Mouse (Mus musculus): ENCODE data around the gene Gtse1. TPM values are rescaled to one million over a fixed set of nuclear protein-coding genes. Genes with fewer than 3 reads are reported as not detected.
"Not testable (repeated sequence)": the region's sequence is repeated elsewhere in the genome, so short reads cannot be mapped to it uniquely, and the experiment has no call there.

Gene Gtse1
- polyA plus RNA-seq, 1 experiment from 2014 or later: 24.8 TPM

DNA sequence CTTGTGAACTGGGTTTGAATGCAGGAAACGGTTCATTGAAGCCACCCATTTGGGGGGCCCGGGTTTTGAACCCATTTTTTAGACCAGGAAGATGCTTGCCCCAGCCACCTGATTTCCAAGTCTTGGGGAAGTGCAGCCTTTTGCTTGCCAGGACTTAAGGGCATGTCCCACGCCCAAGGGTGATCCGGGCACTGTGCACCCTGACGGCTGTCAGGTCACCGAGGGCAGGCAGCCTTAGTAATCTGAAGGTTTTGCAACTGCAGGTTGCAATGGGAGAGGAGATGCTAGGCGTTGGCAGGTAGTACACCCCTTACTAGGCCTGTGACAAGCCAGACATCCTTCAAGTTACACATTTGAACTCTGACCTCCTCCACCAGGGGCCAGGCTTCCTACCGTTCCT lies 26.9 kb upstream of the Gtse1 start:
- Histone ChIP-seq H3K27me3 (no peaks in the 10 kb centered on the region), H3K9me3 (replicated peaks) (no peaks in the 10 kb centered on the region), H3K4me3 (peak overlapping the region; percentile 53), H3K9ac (peak overlapping the region; percentile 62), H3K4me2 (replicated peaks) (peak overlapping the region; percentile 77), H3K27ac (no peak overlapping the region), H3K4me1 (peaks cover 14% of the 10 kb centered on the region), H3K36me3 (no peaks in the 10 kb centered on the region)
- 49% methylated on average over 8 of the region's 8 CpGs for WGBS
- no peak for ATAC-seq (ENCODE audit: low FRiP score)

DNA sequence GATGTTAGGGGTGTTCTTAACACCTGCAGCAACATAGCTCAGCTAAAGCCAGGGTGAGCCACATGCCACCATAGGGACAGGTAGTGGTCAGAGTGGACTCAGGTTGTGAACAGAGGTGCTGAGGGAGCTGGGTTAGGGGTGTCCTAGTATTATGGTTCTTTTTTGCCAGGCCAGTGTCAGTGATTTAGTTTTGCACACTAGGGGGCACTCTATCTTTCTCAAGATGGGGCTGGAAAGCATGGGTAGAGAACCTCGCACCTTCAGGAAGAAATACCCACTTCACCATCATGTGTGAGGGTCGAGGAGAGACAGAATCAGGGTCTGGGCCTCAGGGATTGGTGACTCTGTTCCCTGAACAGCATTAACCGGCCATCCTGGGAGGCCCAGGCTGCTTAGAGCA lies 24.2 kb upstream of the Gtse1 start:
- Histone ChIP-seq H3K4me1 (peaks cover 14% of the 10 kb centered on the region), H3K9ac (no peak overlapping the region), H3K4me3 (no peak overlapping the region), H3K27ac (no peak overlapping the region), H3K4me2 (replicated peaks) (no peak overlapping the region), H3K36me3 (no peaks in the 10 kb centered on the region), H3K9me3 (replicated peaks) (no peaks in the 10 kb centered on the region), H3K27me3 (no peaks in the 10 kb centered on the region)
- WGBS: 62% methylated on average over 3 of the region's 3 CpGs
- no peak for ATAC-seq (ENCODE audit: low FRiP score)

DNA sequence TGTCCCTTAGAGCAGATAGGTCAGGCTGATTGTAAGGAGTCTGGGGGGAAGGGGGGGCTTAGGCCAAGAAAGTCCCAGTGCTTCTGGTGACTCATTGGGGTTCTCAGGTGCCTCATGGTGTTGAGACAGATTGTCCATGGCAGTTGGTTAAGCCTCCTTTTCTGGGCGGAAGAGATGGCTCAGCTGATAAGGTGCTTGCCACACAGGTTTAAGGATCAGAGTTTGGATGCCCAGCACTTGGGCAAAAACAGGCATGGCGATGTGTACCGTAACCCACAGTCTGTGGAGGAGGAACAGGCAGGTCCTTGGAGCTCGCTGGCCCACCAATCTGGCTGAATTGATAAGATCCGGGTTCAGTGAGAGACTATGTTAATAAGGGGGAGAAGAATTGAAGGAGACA lies 22.7 kb upstream of the Gtse1 start:
- Histone ChIP-seq H3K36me3 (no peaks in the 10 kb centered on the region), H3K9me3 (replicated peaks) (no peaks in the 10 kb centered on the region), H3K27me3 (no peaks in the 10 kb centered on the region), H3K27ac (no peak overlapping the region), H3K4me1 (peaks cover 8% of the 10 kb centered on the region), H3K4me3 (no peak overlapping the region), H3K9ac (no peak overlapping the region), H3K4me2 (replicated peaks) (no peak overlapping the region)
- no peak for ATAC-seq (ENCODE audit: low FRiP score)
- WGBS: 93% methylated on average over 5 of the region's 5 CpGs

DNA sequence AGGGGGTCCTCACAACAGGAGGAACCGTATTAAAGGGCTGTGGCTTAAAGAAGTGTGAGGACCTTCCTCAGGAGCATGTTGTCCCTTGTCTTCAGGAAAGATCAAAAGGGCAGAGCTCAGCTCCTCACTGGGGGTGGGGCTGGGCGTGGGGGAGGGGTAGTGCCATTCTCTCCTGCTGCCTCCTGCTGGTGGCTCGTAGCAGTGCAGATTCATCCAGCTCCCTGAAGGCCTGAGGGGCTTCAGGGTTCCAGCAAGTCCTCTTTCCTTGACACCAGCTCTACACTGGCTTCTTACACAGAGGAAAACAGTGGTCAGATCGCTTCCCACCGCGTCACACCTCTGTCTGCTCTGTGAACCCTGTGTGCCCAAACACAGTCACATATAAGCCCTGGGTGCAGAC lies 18.6 kb upstream of the Gtse1 start:
- Histone ChIP-seq H3K4me1 (no peaks in the 10 kb centered on the region), H3K4me2 (replicated peaks) (no peak overlapping the region), H3K4me3 (no peak overlapping the region), H3K9ac (no peak overlapping the region), H3K36me3 (no peaks in the 10 kb centered on the region), H3K27me3 (no peaks in the 10 kb centered on the region), H3K9me3 (replicated peaks) (no peaks in the 10 kb centered on the region), H3K27ac (no peak overlapping the region)
- 40% methylated on average over 6 of the region's 6 CpGs for WGBS
- no peak for ATAC-seq (ENCODE audit: low FRiP score)

DNA sequence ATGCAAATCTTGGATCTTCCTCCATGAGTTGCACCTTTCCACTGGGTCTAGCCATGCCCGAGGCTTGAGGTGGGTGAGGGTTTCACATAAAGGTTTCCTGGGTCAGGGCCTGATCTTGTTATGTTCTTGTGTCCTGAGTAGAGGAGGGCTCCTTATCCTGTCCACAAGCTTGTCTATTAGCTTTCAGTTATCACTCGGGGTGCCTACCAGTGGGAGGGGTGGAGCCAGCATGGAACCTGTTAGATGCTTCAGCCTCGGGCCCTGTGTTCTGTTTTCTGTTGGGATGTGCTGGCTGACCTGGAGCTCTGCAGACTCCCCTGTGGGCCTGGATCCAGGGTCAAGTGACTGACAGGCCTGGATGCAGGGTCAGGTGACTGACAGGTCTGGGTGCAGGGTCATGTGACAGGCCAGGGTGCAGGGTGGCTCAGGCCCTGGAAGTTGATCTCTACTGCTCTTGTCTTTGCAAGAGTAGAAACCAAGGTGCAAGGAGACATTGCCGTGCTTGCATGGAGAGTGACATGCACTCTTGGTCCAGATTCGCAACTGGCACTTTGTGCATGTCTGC lies 17.7 kb upstream of the Gtse1 start:
- ATAC-seq (ENCODE audit: low FRiP score): no peak
- H3K4me3 ChIP-seq: no peak overlapping the region
- WGBS: 89% methylated on average over 5 of the region's 5 CpGs

DNA sequence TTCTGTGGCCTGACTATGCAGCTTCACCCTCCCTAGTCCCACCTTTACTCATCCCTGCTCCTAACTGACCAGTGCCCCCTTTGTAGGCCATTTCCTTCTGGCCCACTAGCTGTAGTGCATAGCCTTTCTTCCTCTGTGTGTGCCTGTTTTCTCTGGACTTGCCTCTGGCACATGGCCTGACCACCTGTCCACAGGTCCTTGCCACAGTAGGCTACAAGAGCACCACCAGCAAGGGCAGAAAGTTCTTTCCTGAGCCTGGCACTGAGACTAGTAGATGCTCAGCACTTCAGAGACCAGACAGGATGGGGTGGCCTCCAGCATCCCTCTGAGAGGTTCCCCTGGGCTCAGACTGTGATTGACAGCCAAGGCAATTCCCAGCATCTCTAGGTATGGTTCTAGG lies 14.5 kb upstream of the Gtse1 start:
- no peak for ATAC-seq (ENCODE audit: low FRiP score)
- no peak overlapping the region for H3K4me3 ChIP-seq
- H3K27ac ChIP-seq: no peak overlapping the region
- no peaks in the 10 kb centered on the region for H3K4me1 ChIP-seq
- H3K9ac ChIP-seq: no peak overlapping the region
- H3K36me3 ChIP-seq: no peaks in the 10 kb centered on the region
- no peaks in the 10 kb centered on the region for H3K27me3 ChIP-seq
- no peak overlapping the region for H3K4me2 ChIP-seq (replicated peaks)
- H3K9me3 ChIP-seq (replicated peaks): no peaks in the 10 kb centered on the region

More for the DNA sequence above, 17.7 kb upstream of the Gtse1 start:
- Histone ChIP-seq H3K4me1 (no peaks in the 10 kb centered on the region), H3K9ac (no peak overlapping the region), H3K36me3 (no peaks in the 10 kb centered on the region), H3K27me3 (no peaks in the 10 kb centered on the region), H3K9me3 (replicated peaks) (no peaks in the 10 kb centered on the region), H3K4me2 (replicated peaks) (no peak overlapping the region), H3K27ac (no peak overlapping the region)

DNA sequence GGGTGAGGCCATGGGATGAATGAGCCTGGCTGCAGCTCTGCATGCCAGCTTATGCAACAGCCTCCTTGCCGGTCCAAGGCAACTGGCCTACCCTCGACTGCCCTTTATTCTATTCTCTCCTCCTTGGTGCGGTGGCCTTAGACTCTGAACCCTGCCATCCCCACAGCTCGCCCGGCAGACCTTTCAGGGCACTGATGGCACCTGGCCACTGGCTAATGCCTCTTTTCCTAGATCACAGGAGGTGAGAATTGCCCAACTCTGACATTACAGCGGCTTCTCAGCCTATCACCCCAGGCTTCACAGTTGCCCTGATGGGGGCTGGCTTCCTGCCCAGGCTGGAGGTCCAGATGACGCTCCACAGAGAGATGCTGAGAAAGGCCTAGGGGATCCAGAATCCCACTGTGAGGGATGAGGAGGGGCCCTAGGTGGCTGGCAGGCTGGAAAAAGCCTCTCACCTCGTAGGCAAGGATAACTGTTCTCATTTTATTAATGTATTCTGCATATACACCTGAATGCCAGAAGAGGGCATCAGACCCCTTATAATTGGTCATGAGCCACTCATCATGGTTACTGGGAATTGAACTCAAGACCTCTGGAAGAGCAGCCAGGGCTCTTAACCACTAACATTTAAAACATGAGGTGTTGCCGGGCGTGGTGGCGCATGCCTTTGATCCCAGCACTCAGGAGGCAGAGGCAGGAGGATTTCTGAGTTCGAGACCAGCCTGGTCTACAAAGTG lies 7.7 kb upstream of the Gtse1 start:
- Histone ChIP-seq H3K4me3 (no peak overlapping the region), H3K27ac (no peak overlapping the region), H3K9me3 (replicated peaks) (no peaks in the 10 kb centered on the region), H3K9ac (no peak overlapping the region), H3K36me3 (no peaks in the 10 kb centered on the region), H3K27me3 (no peaks in the 10 kb centered on the region), H3K4me1 (no peaks in the 10 kb centered on the region), H3K4me2 (replicated peaks) (no peak overlapping the region)
- ATAC-seq (ENCODE audit: low FRiP score): no peak
- WGBS: 88% methylated on average over 12 of the region's 12 CpGs

DNA sequence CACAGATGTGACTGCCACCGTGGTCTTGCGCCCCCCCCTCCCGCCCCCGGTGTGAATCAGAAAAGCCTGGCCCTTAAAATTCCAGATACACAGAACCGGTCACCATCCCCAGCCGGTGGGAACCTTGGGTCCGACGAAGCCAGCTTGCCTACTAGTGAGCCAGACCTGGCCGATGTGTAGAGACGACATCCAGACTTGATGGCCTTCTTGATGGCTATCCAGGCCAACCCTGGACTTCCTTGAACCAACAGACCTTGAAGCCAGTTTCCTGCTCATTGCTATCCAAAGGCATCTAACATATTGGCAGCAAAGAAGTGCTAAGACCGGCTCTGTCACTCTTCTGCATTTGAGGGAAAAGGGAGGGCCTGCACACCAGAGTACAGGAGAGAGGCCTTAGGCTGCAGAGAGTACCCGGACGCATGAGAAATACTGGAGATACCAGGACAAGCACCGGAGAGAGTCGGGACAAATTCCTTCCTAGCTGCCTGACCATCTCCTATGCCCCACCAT lies 510 bp upstream of the Gtse1 start:
- Histone ChIP-seq H3K9ac (peak overlapping the region; percentile 79), H3K4me3 (peak overlapping the region; percentile 75), H3K9me3 (replicated peaks) (no peaks in the 10 kb centered on the region), H3K27me3 (no peaks in the 10 kb centered on the region), H3K27ac (peak overlapping the region; percentile 75), H3K36me3 (peaks cover 20% of the 10 kb centered on the region), H3K4me1 (peaks cover 27% of the 10 kb centered on the region), H3K4me2 (replicated peaks) (peak overlapping the region; percentile 87)
- 10% methylated on average over 15 of the region's 15 CpGs for WGBS
- peak; percentile 72 for ATAC-seq (ENCODE audit: low FRiP score)

DNA sequence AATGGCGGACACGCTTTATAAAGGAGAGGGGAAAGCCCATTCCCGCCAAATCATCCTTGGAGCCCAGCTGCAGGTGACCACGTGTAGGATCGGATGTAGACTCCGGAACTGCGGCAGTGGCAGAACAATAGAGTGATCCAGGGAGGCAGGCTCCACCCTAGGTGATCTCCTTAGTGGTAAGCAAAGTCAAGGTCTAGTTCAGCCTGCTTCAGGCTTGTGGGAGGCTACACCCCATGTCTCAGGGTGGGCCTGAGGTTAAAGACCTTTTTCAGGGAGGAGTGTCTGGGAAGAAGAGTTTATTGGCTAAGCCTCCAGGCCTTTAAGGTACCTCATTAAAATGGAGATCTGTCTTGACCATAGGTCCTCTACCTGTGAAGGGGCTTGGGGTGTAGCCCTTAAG lies 6.4 kb downstream of the Gtse1 start:
- peaks cover 80% of the 10 kb centered on the region for H3K36me3 ChIP-seq
- not testable (repeated sequence) for H3K4me2 ChIP-seq (replicated peaks); H3K27ac ChIP-seq; H3K9ac ChIP-seq; H3K4me1 ChIP-seq; ATAC-seq (ENCODE audit: low FRiP score); H3K9me3 ChIP-seq (replicated peaks); H3K4me3 ChIP-seq; H3K27me3 ChIP-seq
- WGBS: 91% methylated on average over 7 of the region's 7 CpGs

DNA sequence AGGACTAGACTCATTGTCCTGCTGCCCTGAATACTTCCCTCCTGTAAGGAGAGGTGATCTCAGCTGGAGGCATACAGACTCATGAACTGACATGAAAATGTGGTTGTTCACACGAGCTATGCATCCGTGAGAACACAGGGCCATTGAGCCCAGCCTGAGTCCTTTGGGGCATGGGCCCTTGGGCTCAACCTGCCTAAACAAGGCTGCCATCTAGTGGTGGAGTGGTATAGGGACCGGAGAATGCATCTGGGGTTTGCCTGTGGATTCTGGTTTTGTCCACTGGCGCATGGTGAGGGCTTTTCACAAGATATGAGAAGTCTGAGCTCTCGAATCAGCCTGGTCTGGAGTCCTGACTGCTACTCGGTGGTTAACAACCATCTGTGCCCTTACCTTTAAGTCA lies 8.2 kb downstream of the Gtse1 start:
- Histone ChIP-seq H3K9me3 (replicated peaks) (no peaks in the 10 kb centered on the region), H3K4me3 (no peak overlapping the region), H3K36me3 (peaks cover 87% of the 10 kb centered on the region), H3K27me3 (no peaks in the 10 kb centered on the region), H3K27ac (no peak overlapping the region), H3K9ac (no peak overlapping the region), H3K4me1 (no peaks in the 10 kb centered on the region), H3K4me2 (replicated peaks) (no peak overlapping the region)
- no peak for ATAC-seq (ENCODE audit: low FRiP score)
- WGBS: 52% methylated on average over 6 of the region's 6 CpGs

DNA sequence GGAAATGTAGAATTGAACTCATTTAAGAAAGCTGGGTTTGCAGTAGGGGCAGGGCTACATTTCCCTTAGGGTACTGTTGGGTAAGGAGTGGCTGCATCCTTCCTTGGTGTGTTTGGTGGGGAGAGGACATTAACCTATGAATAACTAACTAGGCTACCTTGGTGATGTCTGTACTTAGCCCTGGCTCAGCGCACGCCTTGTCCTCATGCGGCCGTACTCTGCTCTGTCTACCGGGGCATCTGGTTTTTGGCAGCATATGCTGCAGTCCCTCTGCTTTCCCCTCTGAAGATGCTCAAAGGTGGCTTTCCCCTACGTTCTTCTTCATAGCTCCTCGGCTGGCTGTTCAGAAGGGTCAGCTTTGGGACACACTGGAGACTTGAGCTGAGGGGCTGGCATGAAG lies 17.8 kb downstream of the Gtse1 start:
- Histone ChIP-seq H3K27me3 (no peaks in the 10 kb centered on the region), H3K4me2 (replicated peaks) (no peak overlapping the region), H3K9me3 (replicated peaks) (no peaks in the 10 kb centered on the region), H3K4me3 (no peak overlapping the region), H3K4me1 (peaks cover 24% of the 10 kb centered on the region), H3K36me3 (peaks cover 39% of the 10 kb centered on the region), H3K27ac (no peak overlapping the region), H3K9ac (no peak overlapping the region)
- 92% methylated on average over 7 of the region's 7 CpGs for WGBS
- ATAC-seq (ENCODE audit: low FRiP score): no peak

DNA sequence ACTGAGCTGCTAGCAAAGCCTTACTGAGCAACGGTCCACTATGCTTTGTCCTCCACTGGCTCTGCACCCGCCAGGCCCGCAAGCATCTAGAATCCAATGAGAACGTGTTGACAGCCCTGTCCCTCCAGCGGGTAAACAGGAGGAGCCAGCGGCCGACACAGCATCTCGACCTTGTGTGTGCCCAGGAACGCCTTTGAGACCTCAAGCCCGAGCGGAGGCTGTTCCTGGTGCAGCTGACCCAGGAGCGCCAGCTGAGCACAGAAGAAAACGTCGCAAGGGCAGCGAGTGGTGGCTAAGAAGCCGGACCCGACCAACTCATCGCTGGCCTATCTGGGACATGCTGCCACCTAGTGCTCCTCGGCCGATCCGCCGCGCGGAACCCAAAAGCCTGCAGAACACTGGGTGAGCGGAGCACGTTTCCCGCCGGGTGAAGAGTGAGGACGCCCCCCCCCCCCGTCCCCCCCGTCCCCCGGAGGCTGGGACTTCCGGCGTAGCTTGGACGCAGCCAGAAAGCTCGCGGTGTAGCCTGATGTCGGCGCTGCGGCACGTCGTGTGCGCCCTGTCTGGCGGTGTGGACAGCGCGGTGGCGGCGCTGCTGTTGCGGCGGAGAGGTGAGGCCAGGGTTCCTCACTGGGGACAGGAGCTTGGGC lies 19.4 kb downstream of the Gtse1 start, which contains the start of gene Trmu:
TSS of gene Trmu (plus strand) at position 465 of the 650 bp plus-strand sequence.
- peaks cover 24% of the 10 kb centered on the region for H3K4me1 ChIP-seq
- peak within 1 kb of the TSS; percentile 79 for H3K4me3 ChIP-seq
- no peaks in the 10 kb centered on the region for H3K27me3 ChIP-seq
- no peaks in the 10 kb centered on the region for H3K9me3 ChIP-seq (replicated peaks)
- peak; percentile 94 for ATAC-seq (ENCODE audit: low FRiP score)
- H3K27ac ChIP-seq: peak within 1 kb of the TSS; percentile 79
- peak within 1 kb of the TSS; percentile 84 for H3K9ac ChIP-seq
- under 1% methylated on average over 43 of the region's 50 CpGs for WGBS
- H3K36me3 ChIP-seq: peaks cover 45% of the 10 kb centered on the region
- H3K4me2 ChIP-seq (replicated peaks): peak within 1 kb of the TSS; percentile 96

Measured in hindbrain, embryonic 12.5 days (tissue).